Mouse (Mus musculus) urinary bladder, postnatal 25 days (tissue): Measurements from ENCODE around the gene Zfp113.
"Not testable (repeated sequence)": the region's sequence is repeated elsewhere in the genome, so short reads cannot be mapped to it uniquely, and the experiment has no call there.

Source experiments
- DNase-seq: peaks from one replicate; pipeline ENCODE4 v3.0.0; 2022; ENCODE audit warnings: low spot score

The Zfp113 gene

GRCm38 (mm10) chr5:138137935-138138549, 17.5 kb downstream of the Zfp113 start:
- no peak for DNase-seq

- DNase-seq = no peak
Observed at GRCm38 (mm10) chr5:138137257-138137656, 18.3 kb downstream of the Zfp113 start.

GRCm38 (mm10) chr5:138132425-138133064, 23.0 kb downstream of the Zfp113 start:
- no peak for DNase-seq

GRCm38 (mm10) chr5:138118041-138118440, 37.5 kb downstream of the Zfp113 start:
- DNase-seq = no peak

- DNase-seq = no peak
Observed at GRCm38 (mm10) chr5:138117199-138118015, 38.1 kb downstream of the Zfp113 start.

GRCm38 (mm10) chr5:138116255-138117198, 39.0 kb downstream of the Zfp113 start, which contains the start of gene Zscan21:
Zscan21 (plus strand) TSS chr5:138116903.
- peak; percentile 87 for DNase-seq

- not testable (repeated sequence) for DNase-seq
Observed at GRCm38 (mm10) chr5:138109847-138110396, 45.6 kb downstream of the Zfp113 start.

GRCm38 (mm10) chr5:138107130-138107529, 48.4 kb downstream of the Zfp113 start:
- DNase-seq = no peak

- no peak for DNase-seq
Observed at GRCm38 (mm10) chr5:138104976-138105375, 50.6 kb downstream of the Zfp113 start.

GRCm38 (mm10) chr5:138094474-138094873, 61.1 kb downstream of the Zfp113 start:
- DNase-seq = no peak

- DNase-seq = no peak
Observed at GRCm38 (mm10) chr5:138092771-138093170, 62.8 kb downstream of the Zfp113 start.

- DNase-seq = no peak
Observed at GRCm38 (mm10) chr5:138090737-138091136, 64.8 kb downstream of the Zfp113 start.

- no peak for DNase-seq
Observed at GRCm38 (mm10) chr5:138090271-138090670, 65.3 kb downstream of the Zfp113 start.
